Mouse (Mus musculus) hindbrain, embryonic 16.5 days (tissue): ENCODE measurements around the gene Hmg20a. TPM values are rescaled to one million over a fixed set of nuclear protein-coding genes. Genes with fewer than 3 reads are reported as not detected.

Source experiments
- ATAC-seq: fragments of 200-750 bp; cut with Nextera tagmentation; 2 replicates; pipeline ENCODE4 v1.8.0; 2017; ENCODE audit warnings: moderate TSS enrichment, moderate library complexity
- H3K27ac ChIP-seq: fragments of 300-500 bp; sonication (generic); 2 replicates; pipeline ENCODE4 v1.5.1; 2014; ENCODE audit warnings: low read depth, mild to moderate bottlenecking, control low read depth, low read length, moderate library complexity
- H3K27me3 ChIP-seq: fragments of 300-500 bp; sonication (generic); replicated peaks from 2 replicates; pipeline ENCODE4 v1.6.1; 2014; ENCODE audit warnings: low read length; ENCODE audit not compliant: control insufficient read depth, insufficient read depth
- H3K36me3 ChIP-seq: fragments of 300-500 bp; sonication (generic); 2 replicates; pipeline ENCODE4 v1.6.1; 2014; ENCODE audit warnings: mild to moderate bottlenecking, low read length, moderate library complexity, mixed read lengths; ENCODE audit not compliant: control insufficient read depth, insufficient read depth
- H3K4me1 ChIP-seq: fragments of 300-500 bp; sonication (generic); 2 replicates; pipeline ENCODE4 v1.6.1; 2014; ENCODE audit warnings: low read depth, low read length; ENCODE audit not compliant: control insufficient read depth, insufficient read depth
- H3K4me2 ChIP-seq: fragments of 300-500 bp; sonication (generic); 2 replicates; pipeline ENCODE4 v1.6.1; 2014; ENCODE audit warnings: mild to moderate bottlenecking, low read length, control low read depth, moderate library complexity
- H3K4me3 ChIP-seq: fragments of 300-500 bp; sonication (generic); 2 replicates; pipeline ENCODE4 v1.5.1; 2014; ENCODE audit warnings: mild to moderate bottlenecking, low read length, control low read depth, moderate library complexity
- H3K9ac ChIP-seq: fragments of 300-500 bp; sonication (generic); 2 replicates; pipeline ENCODE4 v1.6.1; 2014; ENCODE audit warnings: low read depth, mild to moderate bottlenecking, control low read depth, low read length, moderate library complexity
- H3K9me3 ChIP-seq: fragments of 300-500 bp; sonication (generic); 2 replicates; pipeline ENCODE4 v1.6.1; 2014; ENCODE audit warnings: mild to moderate bottlenecking, low read length, moderate library complexity; ENCODE audit not compliant: control insufficient read depth
- WGBS: fragments of 180-500 bp; shearing (Covaris S2); extraction: QIAGEN DNeasy Blood & Tissue Kit; methylation state at CpG from one replicate; pipeline ENCODE4 v1.1.7; 2014; 5-methylcytosine and 5-hydroxymethylcytosine counted together
- polyA plus RNA-seq: library from polyadenylated mRNA; unstranded; fragments of >200 nt; fragmentation: Nextera tagmentation; extraction: Ambion mirVana; gene quantifications from 2 replicates; pipeline ENCODE4 v1.2.1, GENCODE M21; 2015

Hmg20a gene
- polyA plus RNA-seq, 1 experiment from 2014 or later, result 70.0 TPM

- 3% methylated on average over 25 of the region's 25 CpGs for WGBS
- Histone ChIP-seq H3K27me3 (no peaks in the 10 kb centered on the region), H3K4me3 (peak overlapping the region; percentile 32), H3K4me2 (peak overlapping the region; percentile 58), H3K36me3 (no peaks in the 10 kb centered on the region), H3K9me3 (no peaks in the 10 kb centered on the region), H3K9ac (peak overlapping the region; percentile 67), H3K4me1 (peaks cover 42% of the 10 kb centered on the region), H3K27ac (peak overlapping the region; percentile 97)
- ATAC-seq, result no peak
Measured at GRCm38 (mm10) chr9:56506931-56507681, 88.7 kb downstream of the Hmg20a start.

- no peaks in the 10 kb centered on the region for H3K9me3 ChIP-seq
- peak overlapping the region; percentile 97 for H3K27ac ChIP-seq
- H3K4me1 ChIP-seq, result peaks cover 38% of the 10 kb centered on the region
- no peaks in the 10 kb centered on the region for H3K36me3 ChIP-seq
- peak overlapping the region; percentile 46 for H3K9ac ChIP-seq
- no peak for ATAC-seq
- peak overlapping the region; percentile 58 for H3K4me2 ChIP-seq
- H3K4me3 ChIP-seq, result peak overlapping the region; percentile 32
- no peaks in the 10 kb centered on the region for H3K27me3 ChIP-seq
- 38% methylated on average over 4 of the region's 4 CpGs for WGBS
Measured at GRCm38 (mm10) chr9:56507682-56508061, 89.3 kb downstream of the Hmg20a start.

DNA sequence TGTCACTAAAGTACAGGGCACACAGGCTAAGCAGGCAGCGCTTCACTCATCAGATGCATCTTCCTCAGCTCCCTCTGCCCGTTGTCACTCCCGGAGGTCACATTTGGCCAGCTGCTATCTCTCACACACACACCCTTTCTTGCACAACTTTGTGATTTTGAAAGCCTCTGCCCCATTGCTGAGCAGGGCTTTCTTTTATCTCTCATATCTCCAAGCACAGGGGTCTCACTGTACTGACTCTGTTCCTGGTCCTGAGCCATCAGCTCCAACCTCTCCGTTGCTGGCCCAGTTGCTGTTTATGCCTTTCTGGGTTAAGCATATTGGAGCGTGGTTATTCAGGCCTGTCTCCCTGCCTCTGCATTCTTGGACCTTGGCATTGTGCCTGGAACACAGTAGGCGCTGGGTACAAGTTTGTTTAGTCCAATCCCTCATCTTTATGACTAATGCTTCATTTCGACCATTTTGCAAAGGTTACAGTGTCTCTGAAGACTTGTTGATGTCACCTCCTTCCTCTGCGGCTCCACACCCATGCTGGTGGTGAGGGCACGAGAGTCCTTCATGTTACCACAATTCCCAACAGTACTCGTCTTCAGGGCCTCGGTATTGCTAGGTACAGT is 90.5 kb downstream of the Hmg20a start:
- 72% methylated on average over 11 of the region's 11 CpGs for WGBS
- H3K4me1 ChIP-seq, result peaks cover 34% of the 10 kb centered on the region
- H3K4me2 ChIP-seq, result no peak overlapping the region
- ATAC-seq, result no peak
- no peaks in the 10 kb centered on the region for H3K9me3 ChIP-seq
- no peak overlapping the region for H3K9ac ChIP-seq
- no peak overlapping the region for H3K27ac ChIP-seq
- no peaks in the 10 kb centered on the region for H3K36me3 ChIP-seq
- H3K4me3 ChIP-seq, result no peak overlapping the region
- no peaks in the 10 kb centered on the region for H3K27me3 ChIP-seq

DNA sequence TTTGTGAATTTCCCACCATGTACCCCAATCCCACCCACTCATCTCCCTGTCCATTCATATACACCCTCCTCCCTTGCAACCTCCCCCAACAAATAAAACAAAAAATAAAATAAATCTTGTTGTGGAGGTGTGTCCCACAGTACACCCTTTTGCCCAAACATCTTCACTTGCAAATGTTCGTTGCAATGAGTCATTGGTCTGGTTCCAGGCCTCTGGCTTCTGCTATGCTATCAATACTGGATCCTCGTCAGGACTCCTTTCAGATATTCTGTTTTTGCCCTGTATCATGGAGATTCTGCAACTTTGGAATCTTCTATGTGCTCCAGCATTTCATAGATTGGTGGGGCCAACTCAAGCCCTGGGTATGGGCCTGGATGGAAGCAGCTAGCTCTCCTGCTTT is 91.9 kb downstream of the Hmg20a start:
- WGBS, result 84% methylated on average over 2 of the region's 2 CpGs
- no peaks in the 10 kb centered on the region for H3K9me3 ChIP-seq

GRCm38 (mm10) chr9:56512486-56512885 is 94.1 kb downstream of the Hmg20a start:
- WGBS, result 78% methylated on average over 4 of the region's 4 CpGs
- no peak for ATAC-seq
- H3K9me3 ChIP-seq, result no peaks in the 10 kb centered on the region
- H3K27ac ChIP-seq, result no peak overlapping the region
- H3K36me3 ChIP-seq, result no peaks in the 10 kb centered on the region
- H3K4me3 ChIP-seq, result no peak overlapping the region
- H3K9ac ChIP-seq, result no peak overlapping the region
- peaks cover 11% of the 10 kb centered on the region for H3K4me1 ChIP-seq
- no peak overlapping the region for H3K4me2 ChIP-seq
- H3K27me3 ChIP-seq, result no peaks in the 10 kb centered on the region

More for the DNA sequence above, 91.9 kb downstream of the Hmg20a start:
- H3K4me3 ChIP-seq, result no peak overlapping the region
- no peaks in the 10 kb centered on the region for H3K27me3 ChIP-seq
- H3K4me1 ChIP-seq, result peaks cover 24% of the 10 kb centered on the region
- no peaks in the 10 kb centered on the region for H3K36me3 ChIP-seq
- H3K9ac ChIP-seq, result no peak overlapping the region
- ATAC-seq, result no peak
- H3K27ac ChIP-seq, result no peak overlapping the region
- H3K4me2 ChIP-seq, result no peak overlapping the region

GRCm38 (mm10) chr9:56515110-56515509 is 96.7 kb downstream of the Hmg20a start:
- no peak overlapping the region for H3K4me3 ChIP-seq
- no peak for ATAC-seq
- H3K9me3 ChIP-seq, result no peaks in the 10 kb centered on the region
- H3K4me2 ChIP-seq, result no peak overlapping the region
- no peaks in the 10 kb centered on the region for H3K27me3 ChIP-seq
- H3K4me1 ChIP-seq, result peaks cover 6% of the 10 kb centered on the region; the same call in 1 of the 2 replicates
- H3K36me3 ChIP-seq, result no peaks in the 10 kb centered on the region
- WGBS, result 91% methylated on average over 5 of the region's 5 CpGs
- no peak overlapping the region for H3K27ac ChIP-seq
- H3K9ac ChIP-seq, result no peak overlapping the region

GRCm38 (mm10) chr9:56516219-56516618 is 97.8 kb downstream of the Hmg20a start:
- Histone ChIP-seq H3K4me2 (no peak overlapping the region), H3K9ac (no peak overlapping the region), H3K27ac (no peak overlapping the region), H3K36me3 (no peaks in the 10 kb centered on the region), H3K4me3 (no peak overlapping the region), H3K27me3 (no peaks in the 10 kb centered on the region), H3K4me1 (peaks cover 6% of the 10 kb centered on the region; the same call in 1 of the 2 replicates), H3K9me3 (no peaks in the 10 kb centered on the region)
- ATAC-seq, result 0 out of 2 replicates have a peak, but pooled peaks have one; percentile 30
- 46% methylated on average over 3 of the region's 3 CpGs for WGBS

DNA sequence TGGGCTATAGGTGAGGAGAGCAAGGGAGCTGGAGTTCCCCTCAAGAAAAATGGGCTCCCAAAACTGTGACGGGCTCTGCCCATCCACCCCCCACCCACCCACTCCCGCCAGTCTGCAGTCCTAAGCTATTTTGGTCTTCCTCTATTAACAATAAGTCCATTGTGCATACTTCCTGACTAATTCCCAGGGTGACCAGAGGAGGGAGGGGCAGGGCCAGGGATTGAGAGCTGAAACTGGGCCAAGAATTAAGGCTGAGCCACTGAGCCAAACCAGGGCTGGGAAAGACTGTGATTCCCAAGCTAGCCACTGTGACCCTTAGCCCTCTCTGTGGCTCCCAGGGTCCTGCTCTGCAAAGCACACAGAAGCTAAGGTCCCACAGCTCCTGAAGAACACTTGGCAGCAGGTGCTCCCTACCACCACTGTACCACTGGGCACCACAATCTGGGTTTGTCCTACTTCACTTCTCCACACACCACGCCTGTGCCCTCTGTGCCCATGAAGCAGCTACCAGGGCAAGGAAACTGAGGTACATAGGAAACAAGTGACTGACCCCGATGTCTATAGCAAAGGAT is 98.4 kb downstream of the Hmg20a start:
- H3K36me3 ChIP-seq, result no peaks in the 10 kb centered on the region
- peaks cover 6% of the 10 kb centered on the region; the same call in 1 of the 2 replicates for H3K4me1 ChIP-seq
- ATAC-seq, result peak; percentile 60
- no peak overlapping the region for H3K4me2 ChIP-seq
- H3K9me3 ChIP-seq, result no peaks in the 10 kb centered on the region
- no peak overlapping the region for H3K27ac ChIP-seq
- no peak overlapping the region for H3K9ac ChIP-seq
- 60% methylated on average over 4 of the region's 4 CpGs for WGBS
- H3K4me3 ChIP-seq, result no peak overlapping the region
- no peaks in the 10 kb centered on the region for H3K27me3 ChIP-seq

- Histone ChIP-seq H3K4me1 (no peaks in the 10 kb centered on the region), H3K4me2 (no peak overlapping the region), H3K9me3 (no peaks in the 10 kb centered on the region), H3K27me3 (no peaks in the 10 kb centered on the region), H3K4me3 (no peak overlapping the region), H3K36me3 (no peaks in the 10 kb centered on the region), H3K27ac (no peak overlapping the region), H3K9ac (no peak overlapping the region)
- WGBS, result 55% methylated on average over 10 of the region's 10 CpGs
- ATAC-seq, result no peak
Measured at GRCm38 (mm10) chr9:56522281-56522680, 103.9 kb downstream of the Hmg20a start.
